Mouse (Mus musculus): ENCODE measurements at regions not wholly inside any gene's neighbourhood (a gene's known extent, or its start where the extent isn't known, plus 50 kb on each side); places are given as distances from the start of the nearest gene placed in this dataset.

DNA sequence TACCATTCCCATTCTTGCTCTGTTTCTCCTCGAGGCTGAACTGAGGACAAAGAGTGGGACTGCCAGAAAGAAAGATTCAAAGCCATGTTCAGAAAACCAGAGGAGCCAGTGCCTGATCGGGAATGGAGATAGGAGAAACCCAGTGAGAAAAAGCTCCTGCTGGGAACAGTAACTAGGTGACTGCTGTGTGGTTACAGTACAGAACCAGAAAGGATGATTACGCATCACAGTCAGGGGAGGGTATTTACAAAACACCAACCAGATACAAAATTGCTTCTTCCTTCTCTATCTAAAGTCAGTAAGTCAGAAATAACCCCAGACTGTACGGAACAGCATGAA, 227.1 kb upstream of the Acvr2a start:
- TF ChIP-seq GATA1 (IDR thresholded peaks at IDR 0.05; ENCODE audit: borderline replicate concordance, low read length) (no peak), FLI1 (IDR thresholded peaks at IDR 0.05; ENCODE audit: low read length) (no peak)
